Mouse (Mus musculus) left cerebral cortex, adult 2 months (tissue): Measurements from ENCODE around the gene Lcor. TPM values are rescaled to one million over a fixed set of nuclear protein-coding genes. Genes with fewer than 3 reads are reported as not detected.

Experiments used
- DNase-seq, 2 experiments: peaks; one replicate each; pipeline ENCODE4 v3.0.0; 2021 to 2022; ENCODE audit warnings: low spot score in 2 of 2, mixed read lengths in 1 of 2; ENCODE audit errors: extremely low spot score in 1 of 2
- H3K27ac ChIP-seq: fragments of 200-600 bp; 2 replicates; pipeline ENCODE4 v1.8.1; 2022
- H3K4me3 ChIP-seq: fragments of 200-600 bp; 2 replicates; pipeline ENCODE4 v1.8.1; 2022
- CTCF ChIP-seq: fragments of 200-600 bp; IDR thresholded peaks from 2 replicates; pipeline ENCODE4 v1.8.1; 2022; ENCODE audit warnings: antibody characterized with exemption, mild to moderate bottlenecking, moderate library complexity
- intact Hi-C: fragments of 180-260 bp; cut with DNase I; formaldehyde crosslinking; loops from one replicate; pipeline ENCODE4 v1.15.1; 2025
- microRNA-seq, 2 experiments: library from miRNA; unstranded; fragments of <30 nt; microRNA quantifications; one replicate each; pipeline ENCODE4 v1.2.0; 2021
- total RNA-seq, 2 experiments: library from RNA; stranded (reverse); gene quantifications; 2 replicates each; pipeline ENCODE4 v1.2.3; 2021

Lcor gene
- total RNA-seq, 2 experiments from 2014 or later, result 21.4 to 23.8 TPM

DNA sequence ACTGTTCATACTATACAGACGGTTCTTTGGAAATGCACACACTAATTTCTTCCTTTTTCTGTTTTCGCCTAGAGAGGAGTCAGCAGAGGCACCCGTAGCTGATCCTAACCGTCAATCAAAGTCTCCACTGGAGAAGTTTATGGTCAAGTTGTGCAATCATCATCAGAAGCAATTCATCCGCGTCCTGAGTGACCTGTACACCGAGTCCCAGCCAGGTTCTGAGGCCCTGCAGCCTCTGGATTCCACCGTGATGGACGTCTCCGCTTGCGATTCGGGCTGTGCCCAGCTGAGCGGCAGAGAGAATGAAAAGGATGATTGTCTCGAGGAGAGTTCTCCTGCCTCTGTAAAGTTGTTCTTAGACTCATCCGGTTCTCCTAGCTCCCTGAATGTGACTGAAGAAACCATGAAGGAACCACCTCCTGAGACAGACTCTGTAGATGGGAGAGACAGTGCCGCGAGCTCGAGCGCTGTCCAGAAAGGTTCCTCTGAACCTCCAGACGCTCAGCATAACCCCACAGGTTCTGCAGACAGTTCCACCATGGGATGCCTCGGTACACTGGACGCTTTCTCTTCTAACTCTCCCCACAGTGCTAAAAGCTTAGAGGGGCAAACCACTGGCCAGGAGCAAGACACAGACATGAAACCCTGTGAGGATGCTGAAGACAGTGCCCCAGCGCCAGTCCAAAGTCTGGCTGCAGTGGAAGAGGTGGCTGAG lies 99.4 kb downstream of the Lcor start, which contains the start of gene Gm340:
Gm340 (plus strand) TSS at position 665 of the 715 bp plus-strand sequence.
- Histone ChIP-seq H3K27ac (no peak within 1 kb of the TSS), H3K4me3 (no peak within 1 kb of the TSS)
- TF ChIP-seq CTCF, result no peak
- intact Hi-C loops, result loop anchor here (10.0 kb wide), 1 partner anchor 257 kb away; no protein-coding TSS in a partner anchor
- DNase-seq, result no peak

- no peak for TF ChIP-seq CTCF
- no peak for DNase-seq
- H3K27ac ChIP-seq, result no peak overlapping the region
- intact Hi-C loops, result loop anchor here (10.0 kb wide), 1 partner anchor 258 kb away; no protein-coding TSS in a partner anchor
- no peak overlapping the region for H3K4me3 ChIP-seq
Observed at GRCm38 (mm10) chr19:41582918-41583514, 100.6 kb downstream of the Lcor start.

GRCm38 (mm10) chr19:41586752-41587151 lies 104.3 kb downstream of the Lcor start:
- no peak for DNase-seq
- Histone ChIP-seq H3K27ac (no peak overlapping the region), H3K4me3 (no peak overlapping the region)
- intact Hi-C loops, result loop anchor here (10.0 kb wide), 1 partner anchor 262 kb away; no protein-coding TSS in a partner anchor
- TF ChIP-seq CTCF, result no peak

- DNase-seq, result no peak
- Histone ChIP-seq H3K4me3 (no peak overlapping the region), H3K27ac (no peak overlapping the region)
- intact Hi-C loops, result loop anchor here (10.0 kb wide), 1 partner anchor 263 kb away; no protein-coding TSS in a partner anchor
- no peak for TF ChIP-seq CTCF
Observed at GRCm38 (mm10) chr19:41587431-41588222, 105.2 kb downstream of the Lcor start.

- DNase-seq, result no peak
- no peak overlapping the region for H3K27ac ChIP-seq
- no peak overlapping the region for H3K4me3 ChIP-seq
- intact Hi-C loops, result loop anchor here (10.0 kb wide), 1 partner anchor 264 kb away; no protein-coding TSS in a partner anchor
- TF ChIP-seq CTCF, result no peak
Observed at GRCm38 (mm10) chr19:41589026-41589425, 106.6 kb downstream of the Lcor start.

DNA sequence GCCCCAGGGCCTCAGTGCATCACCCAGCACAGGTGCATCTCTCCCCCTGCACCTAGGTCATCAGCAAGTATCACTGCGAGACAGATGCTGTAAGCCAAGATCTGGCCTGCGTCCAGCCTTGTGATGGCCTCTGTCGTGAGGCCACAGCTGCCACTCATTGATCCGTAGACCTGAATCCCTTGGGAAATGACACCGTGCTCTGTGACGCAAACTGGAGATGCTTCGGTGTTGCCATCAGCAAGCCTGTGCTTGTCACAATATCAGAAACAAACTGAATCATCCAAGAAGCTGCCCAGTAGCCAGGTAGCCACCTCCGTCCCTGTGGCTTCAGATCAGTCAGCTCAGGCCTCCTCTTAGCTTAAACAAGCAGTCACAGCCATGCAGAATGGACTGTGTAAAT lies 107.2 kb downstream of the Lcor start:
- DNase-seq, result no peak
- intact Hi-C loops, result loop anchor here (10.0 kb wide), 1 partner anchor 265 kb away; no protein-coding TSS in a partner anchor
- no peak for TF ChIP-seq CTCF
- Histone ChIP-seq H3K4me3 (no peak overlapping the region), H3K27ac (no peak overlapping the region)

- no peak for DNase-seq
- no peak overlapping the region for H3K27ac ChIP-seq
- TF ChIP-seq CTCF, result no peak
- intact Hi-C loops, result no loop called here
- H3K4me3 ChIP-seq, result no peak overlapping the region
Observed at GRCm38 (mm10) chr19:41591808-41592207, 109.4 kb downstream of the Lcor start.

DNA sequence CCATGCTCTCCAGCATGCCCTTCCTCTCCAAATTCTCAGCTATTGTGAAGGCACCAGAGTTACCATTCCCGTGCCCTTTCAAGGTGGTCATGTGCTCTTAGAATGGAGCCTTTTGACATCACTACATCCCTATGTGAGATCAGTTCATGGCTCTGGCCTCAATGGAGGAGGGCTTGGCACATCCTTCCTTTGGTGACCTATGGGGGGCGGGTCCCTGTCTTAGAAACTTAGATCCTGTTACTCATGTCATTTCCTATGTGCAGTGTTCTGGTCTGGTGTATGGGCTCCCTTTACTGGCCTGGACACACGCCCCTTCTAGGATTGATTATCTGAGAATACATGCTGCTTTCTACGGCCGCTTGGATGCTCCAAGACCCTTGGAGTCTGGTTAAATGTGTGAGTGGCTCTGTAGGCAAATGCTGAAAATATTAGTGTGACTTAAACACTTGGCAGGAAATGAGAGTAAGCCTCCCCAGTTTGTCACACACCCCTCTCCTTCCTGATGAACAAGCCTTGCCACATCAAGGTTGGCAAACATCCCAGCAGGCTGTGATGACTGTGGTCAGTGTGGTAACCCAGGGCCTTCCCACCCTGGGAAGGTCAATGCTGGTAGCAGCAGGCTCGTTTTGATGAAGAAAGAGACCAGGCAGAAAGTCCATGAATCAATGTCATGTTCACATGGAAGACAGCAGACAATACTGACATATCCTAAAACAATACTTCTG lies 114.9 kb downstream of the Lcor start:
- no peak overlapping the region for H3K27ac ChIP-seq
- DNase-seq, result no peak
- TF ChIP-seq CTCF, result no peak
- no peak overlapping the region for H3K4me3 ChIP-seq
- intact Hi-C loops, result no loop called here

- Histone ChIP-seq H3K27ac (no peak overlapping the region), H3K4me3 (no peak overlapping the region)
- no peak for DNase-seq
- no peak for TF ChIP-seq CTCF
- intact Hi-C loops, result no loop called here
Observed at GRCm38 (mm10) chr19:41600647-41601046, 118.2 kb downstream of the Lcor start.

DNA sequence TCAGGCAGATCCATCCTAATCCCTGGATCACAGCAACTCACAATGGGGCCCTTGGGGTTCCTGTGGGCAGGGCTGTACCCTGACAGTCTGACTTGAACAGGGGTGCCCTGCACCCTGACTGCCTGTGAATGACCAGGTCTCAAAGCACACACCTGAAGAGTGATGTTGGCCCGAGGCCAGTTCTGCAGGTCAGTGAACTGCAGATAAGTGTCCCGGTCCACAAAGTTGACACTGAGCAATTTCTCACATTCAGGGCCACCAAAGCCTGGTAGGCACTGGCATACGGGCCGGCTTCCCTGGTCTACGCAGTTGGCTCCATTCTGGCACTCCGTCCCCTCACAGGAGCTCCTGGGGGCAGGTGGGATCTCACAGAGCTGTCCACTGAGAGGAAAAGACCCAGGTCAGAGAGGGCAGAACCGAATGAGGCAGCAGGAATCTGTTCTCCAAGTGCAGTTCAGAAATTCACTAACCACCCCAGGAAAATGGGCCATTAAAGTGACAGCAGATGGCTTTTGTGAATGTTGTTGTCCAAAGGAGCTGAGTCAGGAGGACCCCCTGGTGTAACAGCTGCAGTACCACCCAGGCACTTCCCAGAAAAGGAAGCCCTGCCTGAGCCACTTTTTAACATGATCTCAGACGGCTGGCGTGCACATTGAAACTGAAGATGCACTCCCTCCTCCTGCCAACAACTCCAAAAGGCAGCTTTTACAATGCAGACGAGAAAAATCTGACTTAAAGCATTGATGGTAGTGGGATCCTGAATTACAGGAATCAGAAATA lies 124.0 kb downstream of the Lcor start:
- intact Hi-C loops, result no loop called here
- H3K27ac ChIP-seq, result no peak overlapping the region
- DNase-seq, result no peak
- TF ChIP-seq CTCF, result no peak
- no peak overlapping the region for H3K4me3 ChIP-seq

- no peak for TF ChIP-seq CTCF
- intact Hi-C loops, result no loop called here
- no peak for DNase-seq
Observed at GRCm38 (mm10) chr19:41611683-41612082, 129.2 kb downstream of the Lcor start.

More at GRCm38 (mm10) chr19:41611683-41612082, 129.2 kb downstream of the Lcor start:
- Histone ChIP-seq H3K27ac (no peak overlapping the region), H3K4me3 (no peak overlapping the region)

Small RNA genes lying within 50 kb of the gene (microRNA-seq; reads per million reads assigned to microRNA genes)
- gene Mir8091, result 0 to 0.49 reads per million in 2 experiments

Other genes starting within 250 kb of the Lcor start
- gene Tm9sf3, start 218.6 kb upstream of the Lcor start, total RNA-seq, result 100 to 1,000 TPM; 130 to 135 TPM
- gene Pik3ap1, start 97.5 kb upstream of the Lcor start, total RNA-seq, result 1 to 10 TPM; 2.4 to 2.5 TPM
- gene Gm340, start 99.7 kb downstream of the Lcor start, total RNA-seq, result 10 to 100 TPM; 13.7 to 15.9 TPM